Mouse (Mus musculus): ENCODE measurements around the gene Itm2b. TPM values are rescaled to one million over a fixed set of nuclear protein-coding genes. Genes with fewer than 3 reads are reported as not detected.

The Itm2b gene
- polyA plus RNA-seq, 1 experiment from 2014 or later = 968 TPM

DNA sequence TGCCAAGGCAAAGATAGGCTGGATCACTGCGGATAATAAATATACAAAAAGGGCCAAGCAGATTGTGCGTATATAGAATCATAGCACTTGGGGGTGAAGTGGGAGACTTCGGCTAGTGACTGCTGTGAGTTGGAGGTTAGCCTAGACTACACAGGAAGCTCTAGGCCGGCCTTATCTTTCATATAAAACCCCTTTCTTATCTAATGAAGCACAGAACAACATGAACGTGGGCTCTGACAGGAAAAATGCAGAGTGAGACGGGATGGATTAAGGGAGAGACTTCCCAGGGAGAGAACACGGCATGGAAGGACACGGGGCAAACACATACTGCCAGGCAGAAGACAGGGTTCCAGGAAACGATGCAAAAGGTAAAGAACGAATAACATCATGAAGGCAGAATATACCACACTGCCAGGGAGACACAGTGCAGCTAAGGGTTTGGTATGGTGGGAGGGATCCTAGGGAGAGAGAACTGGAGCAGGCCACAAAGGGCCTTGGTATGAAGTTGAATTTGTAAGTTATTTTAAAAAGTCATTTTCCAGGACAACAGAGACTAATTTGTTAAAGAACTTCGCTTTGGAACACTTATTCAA lies 14.9 kb downstream of the Itm2b start:
- H3K27ac ChIP-seq (replicated peaks; ENCODE audit: low read depth, low read length) = peak overlapping the region; percentile 22; the same call in 1 of the 2 replicates
- no peak for ATAC-seq (ENCODE audit: low read depth)
- no peak for DNase-seq (ENCODE audit: low spot score)
- no peak overlapping the region for H3K4me2 ChIP-seq (ENCODE audit: low read depth, low read length)
- no peaks in the 10 kb centered on the region for H3K4me1 ChIP-seq (ENCODE audit: control insufficient read depth, insufficient read depth, low read length)
- H3K9me3 ChIP-seq (ENCODE audit: control insufficient read depth, low read length) = no peaks in the 10 kb centered on the region
- no peak overlapping the region for H3K4me3 ChIP-seq (ENCODE audit: low read depth, low read length)
- 78% methylated on average over 11 of the region's 11 CpGs for WGBS
- H3K9ac ChIP-seq (ENCODE audit: low read depth, low read length) = no peak overlapping the region
- peaks cover 57% of the 10 kb centered on the region for H3K36me3 ChIP-seq (ENCODE audit: control insufficient read depth, insufficient read depth, low read length)
- no peaks in the 10 kb centered on the region for H3K27me3 ChIP-seq (replicated peaks; ENCODE audit: control insufficient read depth, insufficient read depth, low read length)

DNA sequence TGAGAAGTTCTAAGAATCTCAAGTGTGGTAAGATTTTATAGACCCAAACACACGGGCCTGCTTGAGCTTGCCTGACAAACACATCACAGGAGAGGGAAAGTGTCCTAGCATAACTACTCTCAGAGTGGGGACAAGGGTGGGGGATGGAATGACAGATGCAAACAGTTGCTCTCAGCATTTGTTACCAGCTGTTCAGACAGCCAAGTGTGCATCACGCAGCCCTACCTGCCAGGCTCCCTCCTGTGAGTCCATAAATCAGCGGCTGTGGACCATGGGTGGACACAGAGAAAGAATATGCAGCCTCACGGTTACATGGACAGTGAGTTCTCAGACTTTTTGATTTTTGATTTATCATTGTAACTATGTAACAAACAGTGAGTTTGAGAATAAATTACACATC lies 15.5 kb downstream of the Itm2b start:
- Histone ChIP-seq H3K4me2 (ENCODE audit: low read depth, low read length) (no peak overlapping the region), H3K4me1 (ENCODE audit: control insufficient read depth, insufficient read depth, low read length) (no peaks in the 10 kb centered on the region), H3K27me3 (replicated peaks; ENCODE audit: control insufficient read depth, insufficient read depth, low read length) (no peaks in the 10 kb centered on the region), H3K9me3 (ENCODE audit: control insufficient read depth, low read length) (no peaks in the 10 kb centered on the region), H3K27ac (replicated peaks; ENCODE audit: low read depth, low read length) (no peak overlapping the region), H3K36me3 (ENCODE audit: control insufficient read depth, insufficient read depth, low read length) (peaks cover 62% of the 10 kb centered on the region), H3K4me3 (ENCODE audit: low read depth, low read length) (no peak overlapping the region), H3K9ac (ENCODE audit: low read depth, low read length) (no peak overlapping the region)
- ATAC-seq (ENCODE audit: low read depth) (peak; percentile 56; the same call in 1 of the 2 replicates), DNase-seq (ENCODE audit: low spot score) (peak; percentile 51)
- 74% methylated on average over 4 of the region's 4 CpGs for WGBS

DNA sequence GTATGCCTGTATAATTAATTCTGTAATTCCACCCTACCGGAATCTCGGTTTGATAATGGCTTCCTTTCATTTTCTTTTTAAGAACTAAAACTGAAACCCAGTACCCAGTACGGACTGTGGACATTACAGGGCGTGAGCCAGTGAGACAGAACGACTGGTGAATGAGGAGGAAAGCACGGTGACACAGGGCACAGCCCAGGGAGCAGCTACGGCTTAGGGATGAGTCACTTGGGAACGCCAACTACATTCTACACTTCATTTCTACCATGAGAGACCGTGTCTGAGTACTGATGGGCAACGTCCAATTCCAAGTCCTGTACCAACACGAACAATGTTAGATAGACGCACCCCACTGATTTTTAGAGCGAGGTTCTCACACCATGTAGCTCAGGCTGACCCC lies 16.1 kb downstream of the Itm2b start:
- no peaks in the 10 kb centered on the region for H3K4me1 ChIP-seq (ENCODE audit: control insufficient read depth, insufficient read depth, low read length)
- no peak for ATAC-seq (ENCODE audit: low read depth)
- no peaks in the 10 kb centered on the region for H3K9me3 ChIP-seq (ENCODE audit: control insufficient read depth, low read length)
- no peak overlapping the region for H3K4me2 ChIP-seq (ENCODE audit: low read depth, low read length)
- H3K27me3 ChIP-seq (replicated peaks; ENCODE audit: control insufficient read depth, insufficient read depth, low read length) = no peaks in the 10 kb centered on the region
- H3K4me3 ChIP-seq (ENCODE audit: low read depth, low read length) = no peak overlapping the region
- 90% methylated on average over 13 of the region's 13 CpGs for WGBS
- H3K27ac ChIP-seq (replicated peaks; ENCODE audit: low read depth, low read length) = no peak overlapping the region
- H3K36me3 ChIP-seq (ENCODE audit: control insufficient read depth, insufficient read depth, low read length) = peaks cover 66% of the 10 kb centered on the region
- no peak for DNase-seq (ENCODE audit: low spot score)
- H3K9ac ChIP-seq (ENCODE audit: low read depth, low read length) = no peak overlapping the region

GRCm38 (mm10) chr14:73368221-73368620 lies 16.9 kb downstream of the Itm2b start:
- Histone ChIP-seq H3K9me3 (ENCODE audit: control insufficient read depth, low read length) (no peaks in the 10 kb centered on the region), H3K36me3 (ENCODE audit: control insufficient read depth, insufficient read depth, low read length) (peaks cover 71% of the 10 kb centered on the region), H3K4me2 (ENCODE audit: low read depth, low read length) (no peak overlapping the region), H3K27ac (replicated peaks; ENCODE audit: low read depth, low read length) (no peak overlapping the region), H3K4me3 (ENCODE audit: low read depth, low read length) (no peak overlapping the region), H3K9ac (ENCODE audit: low read depth, low read length) (no peak overlapping the region), H3K27me3 (replicated peaks; ENCODE audit: control insufficient read depth, insufficient read depth, low read length) (no peaks in the 10 kb centered on the region), H3K4me1 (ENCODE audit: control insufficient read depth, insufficient read depth, low read length) (no peaks in the 10 kb centered on the region)
- DNase-seq (ENCODE audit: low spot score) = no peak
- no peak for ATAC-seq (ENCODE audit: low read depth)
- WGBS = 93% methylated on average over 13 of the region's 13 CpGs

GRCm38 (mm10) chr14:73366278-73366677 lies 18.8 kb downstream of the Itm2b start:
- H3K4me2 ChIP-seq (ENCODE audit: low read depth, low read length) = no peak overlapping the region
- ATAC-seq (ENCODE audit: low read depth) (no peak), DNase-seq (ENCODE audit: low spot score) (peak; percentile 29)
- H3K4me3 ChIP-seq (ENCODE audit: low read depth, low read length) = no peak overlapping the region
- H3K4me1 ChIP-seq (ENCODE audit: control insufficient read depth, insufficient read depth, low read length) = no peaks in the 10 kb centered on the region
- no peak overlapping the region for H3K9ac ChIP-seq (ENCODE audit: low read depth, low read length)
- H3K36me3 ChIP-seq (ENCODE audit: control insufficient read depth, insufficient read depth, low read length) = peaks cover 90% of the 10 kb centered on the region
- peaks cover 4% of the 10 kb centered on the region; the same call in 1 of the 2 replicates for H3K9me3 ChIP-seq (ENCODE audit: control insufficient read depth, low read length)
- H3K27me3 ChIP-seq (replicated peaks; ENCODE audit: control insufficient read depth, insufficient read depth, low read length) = no peaks in the 10 kb centered on the region
- 81% methylated on average over 11 of the region's 11 CpGs for WGBS
- no peak overlapping the region for H3K27ac ChIP-seq (replicated peaks; ENCODE audit: low read depth, low read length)

GRCm38 (mm10) chr14:73363782-73364181 lies 21.3 kb downstream of the Itm2b start:
- H3K4me1 ChIP-seq (ENCODE audit: control insufficient read depth, insufficient read depth, low read length) = no peaks in the 10 kb centered on the region
- H3K9ac ChIP-seq (ENCODE audit: low read depth, low read length) = no peak overlapping the region
- no peak for DNase-seq (ENCODE audit: low spot score)
- peaks cover 99% of the 10 kb centered on the region for H3K36me3 ChIP-seq (ENCODE audit: control insufficient read depth, insufficient read depth, low read length)
- H3K4me2 ChIP-seq (ENCODE audit: low read depth, low read length) = no peak overlapping the region
- no peak overlapping the region for H3K4me3 ChIP-seq (ENCODE audit: low read depth, low read length)
- no peak for ATAC-seq (ENCODE audit: low read depth)
- H3K27me3 ChIP-seq (replicated peaks; ENCODE audit: control insufficient read depth, insufficient read depth, low read length) = no peaks in the 10 kb centered on the region
- peaks cover 4% of the 10 kb centered on the region; the same call in 1 of the 2 replicates for H3K9me3 ChIP-seq (ENCODE audit: control insufficient read depth, low read length)
- H3K27ac ChIP-seq (replicated peaks; ENCODE audit: low read depth, low read length) = no peak overlapping the region
- WGBS = 97% methylated on average over 11 of the region's 11 CpGs

DNA sequence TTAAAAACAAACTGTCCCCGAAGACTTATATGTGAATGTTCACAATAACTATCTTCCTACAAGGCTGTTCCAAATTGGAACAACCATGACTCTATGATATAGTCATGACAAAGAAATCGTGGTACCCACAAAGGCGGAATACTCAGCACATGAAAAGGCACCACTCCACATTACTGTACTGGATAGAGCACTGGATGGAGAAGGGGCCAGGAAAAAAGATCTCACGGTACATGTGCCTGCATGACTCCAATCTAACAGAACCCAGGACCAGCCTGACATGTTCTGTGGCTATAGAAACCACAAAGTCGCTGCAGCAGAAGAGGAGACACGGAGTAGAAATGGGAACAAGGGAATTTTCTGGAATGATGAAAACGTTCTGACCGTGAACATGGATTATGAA lies 30.4 kb downstream of the Itm2b start:
- peaks cover 5% of the 10 kb centered on the region; the same call in 1 of the 2 replicates for H3K9me3 ChIP-seq (ENCODE audit: control insufficient read depth, low read length)
- H3K9ac ChIP-seq (ENCODE audit: low read depth, low read length) = no peak overlapping the region
- DNase-seq (ENCODE audit: low spot score) (no peak), ATAC-seq (ENCODE audit: low read depth) (no peak)
- no peak overlapping the region for H3K4me3 ChIP-seq (ENCODE audit: low read depth, low read length)
- H3K27me3 ChIP-seq (replicated peaks; ENCODE audit: control insufficient read depth, insufficient read depth, low read length) = no peaks in the 10 kb centered on the region
- peaks cover 51% of the 10 kb centered on the region for H3K36me3 ChIP-seq (ENCODE audit: control insufficient read depth, insufficient read depth, low read length)
- no peak overlapping the region for H3K4me2 ChIP-seq (ENCODE audit: low read depth, low read length)
- H3K4me1 ChIP-seq (ENCODE audit: control insufficient read depth, insufficient read depth, low read length) = no peaks in the 10 kb centered on the region
- 83% methylated on average over 8 of the region's 8 CpGs for whole genome bisulfite sequencing
- H3K27ac ChIP-seq (replicated peaks; ENCODE audit: low read depth, low read length) = no peak overlapping the region

- H3K36me3 ChIP-seq (ENCODE audit: control insufficient read depth, insufficient read depth, low read length) = peaks cover 17% of the 10 kb centered on the region
- no peaks in the 10 kb centered on the region for H3K27me3 ChIP-seq (replicated peaks; ENCODE audit: control insufficient read depth, insufficient read depth, low read length)
- no peaks in the 10 kb centered on the region for H3K9me3 ChIP-seq (ENCODE audit: control insufficient read depth, low read length)
- no peaks in the 10 kb centered on the region for H3K4me1 ChIP-seq (ENCODE audit: control insufficient read depth, insufficient read depth, low read length)
- H3K27ac ChIP-seq (replicated peaks; ENCODE audit: low read depth, low read length) = no peak overlapping the region
- WGBS = 93% methylated on average over 5 of the region's 5 CpGs
- H3K4me2 ChIP-seq (ENCODE audit: low read depth, low read length) = no peak overlapping the region
- ATAC-seq (ENCODE audit: low read depth) = no peak
- H3K4me3 ChIP-seq (ENCODE audit: low read depth, low read length) = no peak overlapping the region
- no peak overlapping the region for H3K9ac ChIP-seq (ENCODE audit: low read depth, low read length)
- no peak for DNase-seq (ENCODE audit: low spot score)
Measured at GRCm38 (mm10) chr14:73351118-73351517, 34.0 kb downstream of the Itm2b start.

GRCm38 (mm10) chr14:73350029-73350428 lies 35.1 kb downstream of the Itm2b start:
- WGBS = 37% methylated on average over 1 of the region's 1 CpGs
- Histone ChIP-seq H3K27ac (replicated peaks; ENCODE audit: low read depth, low read length) (no peak overlapping the region), H3K4me3 (ENCODE audit: low read depth, low read length) (no peak overlapping the region), H3K27me3 (replicated peaks; ENCODE audit: control insufficient read depth, insufficient read depth, low read length) (no peaks in the 10 kb centered on the region), H3K4me2 (ENCODE audit: low read depth, low read length) (no peak overlapping the region), H3K9me3 (ENCODE audit: control insufficient read depth, low read length) (no peaks in the 10 kb centered on the region), H3K9ac (ENCODE audit: low read depth, low read length) (no peak overlapping the region), H3K36me3 (ENCODE audit: control insufficient read depth, insufficient read depth, low read length) (peaks cover 10% of the 10 kb centered on the region; the same call in 1 of the 2 replicates), H3K4me1 (ENCODE audit: control insufficient read depth, insufficient read depth, low read length) (no peaks in the 10 kb centered on the region)
- no peak for ATAC-seq (ENCODE audit: low read depth)
- DNase-seq (ENCODE audit: low spot score) = no peak

Data from embryonic facial prominence, embryonic 14.5 days (tissue).